In genomic region chr12:64513439-64513838, GRCm38 (mm10) we compare ENCODE assay signal across 33 mouse cellular contexts. TPM values are rescaled to one million over a fixed set of nuclear protein-coding genes. Genes with fewer than 3 reads are reported as not detected.
A peak's percentile ranks its signal among the peaks of the same experiment; 100 is the strongest.
DNase-seq lines count a peak whose midpoint lies in the region; ATAC-seq and TF ChIP-seq lines count a peak whose summit lies in the region.
"Had no signal": no experiment of that assay in that cellular context is flagged by ENCODE, and none has a peak within 500 bp of the region (broad histone marks: within the 10 kb centered on the region; RNA-seq: fewer than 3 reads in every experiment).

No protein-coding gene starts in this region.

- WGBS in hindbrain, postnatal 0 days, result 41% methylated on average over 1 of the region's 1 CpGs
- 84% methylated on average over 1 of the region's 1 CpGs for WGBS in hindbrain, embryonic 12.5 days

- no peak overlapping the region for H3K27ac ChIP-seq in hindbrain, postnatal 0 days
- no peak overlapping the region for H3K27ac ChIP-seq in hindbrain, embryonic 12.5 days
- H3K27ac ChIP-seq: gastrocnemius, adult 2 months; hindbrain, embryonic 15.5 days; layer of hippocampus, adult 2 months; limb, embryonic 10.5 days; liver, embryonic 15.5 days; lung, embryonic 15.5 days; stomach, postnatal 0 days had no signal

- no peaks in the 10 kb centered on the region for H3K27me3 ChIP-seq in hindbrain, postnatal 0 days (ENCODE audit: insufficient read depth, low read length)
- H3K27me3 ChIP-seq in hindbrain, embryonic 12.5 days, result no peaks in the 10 kb centered on the region
- H3K27me3 ChIP-seq: hindbrain, embryonic 15.5 days; liver, embryonic 15.5 days; lung, embryonic 15.5 days had no signal

- no peaks in the 10 kb centered on the region for H3K9me3 ChIP-seq in hindbrain, postnatal 0 days (ENCODE audit: low read length)
- no peaks in the 10 kb centered on the region for H3K9me3 ChIP-seq in hindbrain, embryonic 12.5 days (replicated peaks)
- H3K9me3 ChIP-seq: hindbrain, embryonic 15.5 days; limb, embryonic 10.5 days; liver, embryonic 15.5 days; lung, embryonic 15.5 days had no signal

- no peak overlapping the region for H3K9ac ChIP-seq in hindbrain, postnatal 0 days (replicated peaks; ENCODE audit: low read length)
- H3K9ac ChIP-seq in hindbrain, embryonic 12.5 days, result no peak overlapping the region
- H3K9ac ChIP-seq: hindbrain, embryonic 15.5 days; liver, embryonic 15.5 days; lung, embryonic 15.5 days had no signal

- no peak overlapping the region for H3K4me3 ChIP-seq in hindbrain, postnatal 0 days (ENCODE audit: low read length)
- no peak overlapping the region for H3K4me3 ChIP-seq in hindbrain, embryonic 12.5 days
- H3K4me3 ChIP-seq: gastrocnemius, adult 2 months; hindbrain, embryonic 15.5 days; layer of hippocampus, adult 2 months; limb, embryonic 10.5 days; liver, embryonic 15.5 days; lung, embryonic 15.5 days had no signal

- TF ChIP-seq CTCF in hindbrain, postnatal 0 days (IDR thresholded peaks at IDR 0.05; ENCODE audit: low read depth), result no peak

- no peaks in the 10 kb centered on the region for H3K36me3 ChIP-seq in hindbrain, postnatal 0 days (ENCODE audit: insufficient read depth, low read length)
- no peaks in the 10 kb centered on the region for H3K36me3 ChIP-seq in hindbrain, embryonic 12.5 days
- H3K36me3 ChIP-seq: hindbrain, embryonic 15.5 days; limb, embryonic 10.5 days; liver, embryonic 15.5 days; lung, embryonic 15.5 days had no signal

- ATAC-seq in hindbrain, postnatal 0 days, result peak; percentile 76
- no peak for ATAC-seq in hindbrain, embryonic 12.5 days (ENCODE audit: low FRiP score)
- ATAC-seq: CD4-positive, CD25-positive, alpha-beta regulatory T cell, adult 4 months; intestine, embryonic 16.5 days had no signal

- H3K4me1 ChIP-seq in hindbrain, postnatal 0 days (ENCODE audit: insufficient read depth, low read length), result no peaks in the 10 kb centered on the region
- H3K4me1 ChIP-seq in hindbrain, embryonic 12.5 days, result no peaks in the 10 kb centered on the region
- H3K4me1 ChIP-seq: hindbrain, embryonic 15.5 days; limb, embryonic 10.5 days; liver, embryonic 15.5 days; lung, embryonic 15.5 days had no signal

- DNase-seq in cerebellum, postnatal 14 days, result peak; percentile 61 to 72
- no peak for DNase-seq in cerebellum, adult 8-10 months
- peak; percentile 75 for DNase-seq in hindbrain, postnatal 0 days (ENCODE audit: low spot score)
- DNase-seq in right cerebral cortex, postnatal 10 days (ENCODE audit: low spot score in 2 of 2), result peak; percentile 30 to 54
- DNase-seq in right cerebral cortex, adult 2 months (ENCODE audit: low spot score in 2 of 2), result no peak
- no peak for DNase-seq in thymus, postnatal 25 days
- DNase-seq: adrenal gland, postnatal 25 days; cerebellum, adult 11-12 months; gastrocnemius, adult 2 months; heart, postnatal 36 days; kidney, adult 9 months; kidney, postnatal 25 days; liver; lung, postnatal 4 days; right cerebral cortex, postnatal 14 days had no signal

- H3K4me2 ChIP-seq in hindbrain, postnatal 0 days (ENCODE audit: low read depth, low read length), result no peak overlapping the region
- no peak overlapping the region for H3K4me2 ChIP-seq in hindbrain, embryonic 12.5 days (replicated peaks)
- H3K4me2 ChIP-seq: hindbrain, embryonic 15.5 days; liver, embryonic 15.5 days; lung, embryonic 15.5 days had no signal

RNA-seq across cellular contexts. Expression of gene Fscb, which starts 38.9 kb away (rescaled TPM):
- not detected in 2 replicates for total RNA-seq in hindbrain, postnatal 0 days (2014; rRNA removed)
- polyA plus RNA-seq in hindbrain, postnatal 0 days (2015; fragmentation: Nextera tagmentation; extraction: Ambion mirVana), result not detected in 2 replicates
- not detected in 2 replicates for polyA plus RNA-seq in hindbrain, embryonic 12.5 days (2016; fragmentation: Nextera tagmentation; extraction: Ambion mirVana)
- total RNA-seq: adrenal gland, postnatal 25 days; gastrocnemius, adult 2 months; gastrocnemius, postnatal 4 days; heart, adult 8-10 months; heart, postnatal 36 days; layer of hippocampus, adult 2 months; megakaryocyte-erythroid progenitor cell, adult 5-6 weeks; neutrophil, adult 5-6 weeks had no signal
- polyA plus RNA-seq: CD4-positive, CD25-positive, alpha-beta regulatory T cell, adult 4 months; cortical plate, adult 2 months; embryonic facial prominence, embryonic 11.5 days; heart, embryonic 14.5 days; hindbrain, embryonic 15.5 days; intestine, embryonic 16.5 days; limb, embryonic 10.5 days; liver, embryonic 15.5 days; lung, embryonic 15.5 days; stomach, postnatal 0 days; thymus, postnatal 0 days; urinary bladder, adult 2 months had no signal

Comparison
In these comparisons a context has a peak if more than half of its experiments do, and no peak if none do; other contexts are left out.
1. DNase-seq: peak in cerebellum, postnatal 14 days (2 of 2), hindbrain, postnatal 0 days (single experiment) and right cerebral cortex, postnatal 10 days (2 of 2); none in cerebellum, adult 8-10 months (single experiment), right cerebral cortex, adult 2 months (0 of 2) and thymus, postnatal 25 days (single experiment).